Mouse (Mus musculus): ENCODE measurements around the gene Mmp25. TPM values are rescaled to one million over a fixed set of nuclear protein-coding genes. Genes with fewer than 3 reads are reported as not detected.

The Mmp25 gene
- 1.3 and 1.7 TPM in 2 replicates for polyA plus RNA-seq (2015; fragmentation: Nextera tagmentation; extraction: Ambion mirVana)

GRCm38 (mm10) chr17:23644613-23645495 is at the start of gene Mmp25:
Gene Mmp25, minus strand, starts transcription at chr17:23645277.
- Histone ChIP-seq H3K27me3 (peaks cover 38% of the 10 kb centered on the region), H3K4me3 (peak within 1 kb of the TSS; percentile 35), H3K9me3 (no peaks in the 10 kb centered on the region), H3K4me2 (replicated peaks) (peak within 1 kb of the TSS; percentile 60), H3K4me1 (peaks cover 10% of the 10 kb centered on the region), H3K9ac (replicated peaks) (peak within 1 kb of the TSS; percentile 42), H3K27ac (replicated peaks) (no peak within 1 kb of the TSS), H3K36me3 (no peaks in the 10 kb centered on the region)
- ATAC-seq (replicated peaks), result no peak
- WGBS, result under 1% methylated on average over 58 of the region's 58 CpGs

DNA sequence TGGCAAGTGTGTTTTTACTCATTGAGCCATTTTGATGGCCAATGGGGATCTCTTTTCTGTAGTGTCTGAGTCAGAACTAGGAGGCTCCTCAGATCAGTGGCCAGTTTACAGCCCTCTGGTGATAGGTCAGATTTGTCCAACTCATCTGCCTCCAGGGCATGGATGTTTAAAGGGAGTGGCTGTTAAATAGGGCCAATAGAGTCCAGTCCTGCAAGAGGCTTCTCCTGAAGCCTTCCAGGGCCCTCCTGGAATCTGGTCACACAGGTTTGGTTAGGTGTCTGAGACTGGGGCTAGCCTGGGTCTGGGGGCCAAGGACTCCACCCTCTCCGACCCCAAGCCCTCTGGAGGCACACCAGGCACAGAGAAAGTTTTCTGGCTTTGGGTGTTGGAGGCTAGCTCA is 49.4 kb upstream of the Mmp25 start:
- H3K4me1 ChIP-seq, result peaks cover 6% of the 10 kb centered on the region
- peaks cover 18% of the 10 kb centered on the region for H3K27me3 ChIP-seq
- 48% methylated on average over 1 of the region's 1 CpGs for WGBS
- H3K27ac ChIP-seq (replicated peaks), result no peak overlapping the region
- ATAC-seq (replicated peaks), result no peak
- no peak overlapping the region for H3K4me3 ChIP-seq
- H3K9me3 ChIP-seq, result no peaks in the 10 kb centered on the region
- H3K36me3 ChIP-seq, result no peaks in the 10 kb centered on the region
- no peak overlapping the region for H3K4me2 ChIP-seq (replicated peaks)
- no peak overlapping the region for H3K9ac ChIP-seq (replicated peaks)

DNA sequence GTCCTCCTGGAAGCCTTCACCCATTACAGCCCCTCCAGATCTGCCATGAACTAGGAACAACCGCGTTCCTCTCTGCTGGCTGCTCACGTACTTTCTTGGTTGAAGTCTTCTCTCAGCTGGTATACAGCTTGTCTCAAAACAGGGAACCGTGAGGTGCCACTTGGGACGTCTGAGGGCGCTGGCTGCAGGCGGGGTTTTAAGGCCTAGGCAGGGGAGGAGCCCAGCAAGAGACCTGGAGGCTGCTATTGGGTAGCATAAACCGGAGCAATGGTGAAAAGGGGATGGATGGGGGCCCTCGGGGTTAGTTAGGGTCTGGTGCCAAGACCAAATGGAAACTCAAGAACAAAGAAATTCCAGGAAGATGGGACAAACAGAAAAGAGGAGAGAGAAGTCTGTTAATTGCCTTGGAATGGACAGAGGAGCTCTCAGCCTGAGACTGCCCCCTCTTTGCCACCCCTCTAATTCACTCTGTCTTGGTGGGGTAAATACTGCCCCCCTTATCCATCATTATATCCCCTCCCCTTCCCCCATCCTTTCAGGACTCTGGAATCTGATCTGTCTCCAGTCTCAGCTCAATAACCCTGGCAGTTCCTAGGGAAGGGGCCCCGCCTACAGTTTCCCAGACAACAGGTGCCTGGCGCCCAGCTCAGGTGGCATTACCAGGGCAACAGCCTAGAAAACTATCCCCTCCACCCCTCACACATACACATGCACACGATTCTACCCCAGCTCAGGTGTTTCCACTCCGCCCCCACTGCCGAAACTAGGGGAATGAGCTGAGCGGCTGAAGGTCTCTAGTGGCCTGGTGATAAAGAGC is 39.0 kb upstream of the Mmp25 start, which contains the start of gene Cldn9:
Gene Cldn9 (minus strand): TSS at position 171 of the 817 bp plus-strand sequence.
- WGBS, result 11% methylated on average over 15 of the region's 15 CpGs
- H3K9ac ChIP-seq (replicated peaks), result no peak within 1 kb of the TSS
- no peak for ATAC-seq (replicated peaks)
- no peaks in the 10 kb centered on the region for H3K9me3 ChIP-seq
- H3K4me3 ChIP-seq, result no peak within 1 kb of the TSS
- no peaks in the 10 kb centered on the region for H3K36me3 ChIP-seq
- peaks cover 13% of the 10 kb centered on the region for H3K4me1 ChIP-seq
- no peak within 1 kb of the TSS for H3K4me2 ChIP-seq (replicated peaks)
- H3K27ac ChIP-seq (replicated peaks), result no peak within 1 kb of the TSS
- peaks cover 36% of the 10 kb centered on the region for H3K27me3 ChIP-seq

DNA sequence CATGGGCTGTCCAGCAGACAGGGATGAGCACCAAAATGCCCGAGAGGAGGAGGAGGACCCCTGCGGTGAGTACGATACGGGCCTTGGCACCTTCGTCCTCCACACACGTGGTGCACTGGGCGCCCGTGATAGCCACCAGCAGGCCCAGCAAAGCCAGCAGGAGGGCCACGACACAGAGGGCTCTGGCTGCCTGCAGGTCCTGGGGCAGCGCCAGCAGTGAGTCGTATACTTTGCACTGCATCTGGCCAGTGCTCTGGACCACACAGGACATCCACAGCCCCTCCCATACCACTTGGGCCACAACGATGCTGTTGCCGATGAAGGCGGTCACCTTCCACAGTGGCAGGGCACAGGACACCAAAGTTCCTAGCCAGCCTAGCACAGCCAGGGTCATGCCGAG is 38.1 kb upstream of the Mmp25 start:
- Histone ChIP-seq H3K9ac (replicated peaks) (no peak overlapping the region), H3K36me3 (no peaks in the 10 kb centered on the region), H3K27ac (replicated peaks) (no peak overlapping the region), H3K27me3 (peaks cover 44% of the 10 kb centered on the region), H3K4me3 (no peak overlapping the region), H3K4me1 (peaks cover 13% of the 10 kb centered on the region), H3K9me3 (no peaks in the 10 kb centered on the region), H3K4me2 (replicated peaks) (no peak overlapping the region)
- no peak for ATAC-seq (replicated peaks)
- WGBS, result 28% methylated on average over 15 of the region's 15 CpGs

DNA sequence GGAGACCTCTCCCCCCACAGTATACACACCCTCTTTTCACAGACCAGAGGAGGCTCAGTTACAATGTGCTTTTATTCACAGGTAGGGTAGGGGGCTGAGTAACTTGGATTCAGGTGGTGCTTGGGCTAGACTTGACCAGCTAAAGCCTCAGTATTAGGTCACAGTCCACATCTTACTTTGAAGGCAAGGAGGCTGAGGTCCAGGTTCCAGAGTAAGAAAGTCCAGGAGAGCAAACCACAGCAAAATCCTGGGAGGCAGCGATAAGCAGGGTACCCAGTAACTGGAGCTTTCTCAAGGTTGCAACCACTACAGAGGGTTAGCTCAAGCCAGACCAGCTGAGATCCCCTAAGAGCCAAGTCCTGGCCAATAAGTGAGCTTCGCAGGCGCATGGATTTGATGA is 37.5 kb upstream of the Mmp25 start:
- Histone ChIP-seq H3K27ac (replicated peaks) (no peak overlapping the region), H3K4me3 (no peak overlapping the region), H3K4me1 (peaks cover 14% of the 10 kb centered on the region), H3K9me3 (no peaks in the 10 kb centered on the region), H3K27me3 (peaks cover 44% of the 10 kb centered on the region), H3K9ac (replicated peaks) (no peak overlapping the region), H3K36me3 (no peaks in the 10 kb centered on the region), H3K4me2 (replicated peaks) (no peak overlapping the region)
- no peak for ATAC-seq (replicated peaks)
- 68% methylated on average over 3 of the region's 3 CpGs for WGBS

GRCm38 (mm10) chr17:23682092-23682491 is 37.0 kb upstream of the Mmp25 start:
- no peaks in the 10 kb centered on the region for H3K9me3 ChIP-seq
- no peak overlapping the region for H3K27ac ChIP-seq (replicated peaks)
- no peak overlapping the region for H3K4me3 ChIP-seq
- no peak for ATAC-seq (replicated peaks)
- WGBS, result 68% methylated on average over 4 of the region's 4 CpGs
- peaks cover 16% of the 10 kb centered on the region for H3K4me1 ChIP-seq
- H3K36me3 ChIP-seq, result no peaks in the 10 kb centered on the region
- no peak overlapping the region for H3K4me2 ChIP-seq (replicated peaks)
- no peak overlapping the region for H3K9ac ChIP-seq (replicated peaks)
- peaks cover 44% of the 10 kb centered on the region for H3K27me3 ChIP-seq

DNA sequence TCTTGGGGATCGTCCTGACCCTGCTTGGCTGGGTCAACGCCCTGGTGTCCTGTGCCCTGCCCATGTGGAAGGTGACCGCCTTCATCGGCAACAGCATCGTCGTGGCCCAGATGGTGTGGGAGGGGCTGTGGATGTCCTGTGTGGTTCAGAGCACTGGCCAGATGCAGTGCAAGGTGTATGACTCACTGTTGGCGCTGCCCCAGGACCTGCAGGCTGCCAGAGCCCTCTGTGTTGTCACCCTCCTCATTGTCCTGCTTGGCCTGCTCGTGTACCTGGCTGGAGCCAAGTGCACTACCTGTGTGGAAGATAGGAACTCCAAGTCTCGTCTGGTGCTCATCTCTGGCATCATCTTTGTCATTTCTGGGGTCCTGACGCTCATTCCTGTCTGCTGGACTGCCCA is 36.0 kb upstream of the Mmp25 start:
- H3K27ac ChIP-seq (replicated peaks), result no peak overlapping the region
- ATAC-seq (replicated peaks), result no peak
- no peaks in the 10 kb centered on the region for H3K9me3 ChIP-seq

GRCm38 (mm10) chr17:23680336-23680735 is 35.3 kb upstream of the Mmp25 start:
- no peak overlapping the region for H3K9ac ChIP-seq (replicated peaks)
- H3K27ac ChIP-seq (replicated peaks), result no peak overlapping the region
- no peaks in the 10 kb centered on the region for H3K36me3 ChIP-seq
- WGBS, result 82% methylated on average over 9 of the region's 9 CpGs
- no peaks in the 10 kb centered on the region for H3K9me3 ChIP-seq
- no peak overlapping the region for H3K4me2 ChIP-seq (replicated peaks)
- ATAC-seq (replicated peaks), result no peak
- H3K27me3 ChIP-seq, result peaks cover 54% of the 10 kb centered on the region
- H3K4me3 ChIP-seq, result no peak overlapping the region
- peaks cover 34% of the 10 kb centered on the region for H3K4me1 ChIP-seq

More for the DNA sequence above, 36.0 kb upstream of the Mmp25 start:
- Histone ChIP-seq H3K27me3 (peaks cover 47% of the 10 kb centered on the region), H3K9ac (replicated peaks) (no peak overlapping the region), H3K36me3 (no peaks in the 10 kb centered on the region), H3K4me2 (replicated peaks) (no peak overlapping the region), H3K4me3 (no peak overlapping the region), H3K4me1 (peaks cover 26% of the 10 kb centered on the region)
- 78% methylated on average over 10 of the region's 10 CpGs for WGBS

- Histone ChIP-seq H3K9ac (replicated peaks) (no peak within 1 kb of the TSS), H3K9me3 (no peaks in the 10 kb centered on the region), H3K27ac (replicated peaks) (no peak within 1 kb of the TSS), H3K4me3 (0 out of 2 replicates have a peak within 1 kb of the TSS, but pooled peaks have one; percentile 8), H3K4me2 (replicated peaks) (peak within 1 kb of the TSS; percentile 21; the same call in 1 of the 2 replicates), H3K4me1 (peaks cover 43% of the 10 kb centered on the region), H3K27me3 (peaks cover 55% of the 10 kb centered on the region), H3K36me3 (no peaks in the 10 kb centered on the region)
- WGBS, result 3% methylated on average over 38 of the region's 38 CpGs
- no peak for ATAC-seq (replicated peaks)
Observed at GRCm38 (mm10) chr17:23679127-23679835, 34.2 kb upstream of the Mmp25 start, which contains the start of gene Cldn6. Gene Cldn6, plus strand, starts transcription at chr17:23679249.

DNA sequence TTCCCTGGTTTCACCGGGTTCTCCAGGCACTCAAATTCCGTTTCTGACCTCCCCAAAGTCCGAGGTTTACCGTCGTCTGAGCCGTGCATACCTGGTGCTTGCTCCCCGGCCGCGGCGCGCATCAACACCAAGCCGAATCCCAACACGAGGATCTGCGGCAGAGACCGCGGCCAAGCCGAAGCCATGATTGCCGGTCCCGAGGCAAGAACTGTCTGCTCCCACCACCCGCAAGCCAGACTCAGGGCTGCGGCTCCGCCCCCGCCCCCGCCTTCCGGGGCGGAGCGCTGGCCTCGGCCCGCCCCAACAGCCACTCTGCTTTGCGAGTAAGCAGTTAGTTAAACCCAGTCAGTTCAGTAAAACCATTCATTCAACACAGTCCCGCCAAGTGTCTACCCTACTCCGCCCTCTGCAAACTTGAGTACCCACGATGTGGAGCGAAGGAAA is 32.2 kb upstream of the Mmp25 start, which contains the start of gene Tnfrsf12a:
Gene Tnfrsf12a (minus strand): TSS at position 233 of the 444 bp plus-strand sequence.
- peak within 1 kb of the TSS; percentile 78 for H3K4me2 ChIP-seq (replicated peaks)
- peaks cover 47% of the 10 kb centered on the region for H3K27me3 ChIP-seq

DNA sequence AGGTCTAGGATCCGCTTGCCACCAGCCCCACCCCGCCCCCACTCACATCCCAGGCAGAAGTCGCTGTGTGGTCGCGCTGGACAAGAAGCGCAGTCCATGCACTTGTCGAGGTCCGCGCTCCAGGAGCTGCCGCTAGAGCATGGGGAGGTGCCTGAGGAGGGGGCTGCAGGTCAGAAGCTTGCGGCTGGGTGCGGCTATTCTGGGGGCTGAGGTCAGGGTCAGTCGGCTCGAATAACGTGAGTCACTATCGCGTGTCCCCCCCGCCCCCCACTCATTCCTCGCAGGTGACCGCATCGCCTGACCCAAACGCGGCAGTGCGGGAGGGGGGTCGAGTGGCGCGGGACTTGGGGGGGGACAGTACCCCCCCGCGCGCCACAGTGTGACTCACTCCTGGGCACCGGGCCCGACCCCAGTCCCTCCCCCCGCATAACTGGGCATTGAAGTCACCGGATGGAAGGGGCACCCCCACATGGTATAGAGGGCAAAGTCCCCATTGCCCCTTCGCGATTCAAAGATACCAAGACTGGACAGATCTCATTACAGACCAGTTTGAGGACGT is 31.5 kb upstream of the Mmp25 start:
- H3K9me3 ChIP-seq, result no peaks in the 10 kb centered on the region
- peaks cover 49% of the 10 kb centered on the region for H3K4me1 ChIP-seq
- peaks cover 41% of the 10 kb centered on the region for H3K27me3 ChIP-seq
- H3K36me3 ChIP-seq, result no peaks in the 10 kb centered on the region
- peak overlapping the region; percentile 38 for H3K9ac ChIP-seq (replicated peaks)
- peak overlapping the region; percentile 78 for H3K4me2 ChIP-seq (replicated peaks)
- no peak for ATAC-seq (replicated peaks)
- H3K4me3 ChIP-seq, result peak overlapping the region; percentile 47
- WGBS, result 1% methylated on average over 37 of the region's 37 CpGs
- no peak overlapping the region for H3K27ac ChIP-seq (replicated peaks)

More for the DNA sequence above, 32.2 kb upstream of the Mmp25 start, which contains the start of gene Tnfrsf12a:
- ATAC-seq (replicated peaks), result peak; percentile 12; the same call in 1 of the 2 replicates
- peak within 1 kb of the TSS; percentile 47 for H3K4me3 ChIP-seq
- peak within 1 kb of the TSS; percentile 38 for H3K9ac ChIP-seq (replicated peaks)
- H3K4me1 ChIP-seq, result peaks cover 49% of the 10 kb centered on the region
- H3K9me3 ChIP-seq, result no peaks in the 10 kb centered on the region
- H3K36me3 ChIP-seq, result no peaks in the 10 kb centered on the region
- no peak within 1 kb of the TSS for H3K27ac ChIP-seq (replicated peaks)
- under 1% methylated on average over 34 of the region's 34 CpGs for WGBS

Measured in forebrain, embryonic 15.5 days (tissue).